Mouse (Mus musculus) bone marrow macrophage, adult 2 months (primary cell): ENCODE measurements around the gene Trpc7. TPM values are rescaled to one million over a fixed set of nuclear protein-coding genes. Genes with fewer than 3 reads are reported as not detected.

Experiments
- H3K27ac ChIP-seq: 2 replicates; pipeline ENCODE4 v1.5.1; 2012; ENCODE audit warnings: low read depth, low read length; ENCODE audit not compliant: insufficient read depth
- H3K4me1 ChIP-seq: 2 replicates; pipeline ENCODE4 v1.6.1; 2012; ENCODE audit warnings: low read length; ENCODE audit not compliant: control insufficient read depth, insufficient read depth
- H3K4me3 ChIP-seq: 2 replicates; pipeline ENCODE4 v1.5.1; 2012; ENCODE audit warnings: mild to moderate bottlenecking, low read length, moderate library complexity; ENCODE audit not compliant: insufficient read depth
- CTCF ChIP-seq: IDR thresholded peaks from 2 replicates; pipeline ENCODE4 v1.5.1; 2012; ENCODE audit warnings: low read depth, mild to moderate bottlenecking, low read length, moderate library complexity
- POLR2A ChIP-seq: IDR thresholded peaks from 2 replicates; pipeline ENCODE4 v1.6.1; 2012; ENCODE audit warnings: mild to moderate bottlenecking, low read depth, low read length, borderline replicate concordance
- polyA plus RNA-seq: library from polyadenylated mRNA; stranded (reverse); fragments of >200 nt; gene quantifications from 2 replicates; pipeline ENCODE4 v1.2.4, GENCODE M21; 2012; ENCODE audit not compliant: missing spikeins, insufficient read depth, insufficient read length

Gene Trpc7
- polyA plus RNA-seq, 1 experiment, result not detected

GRCm38 (mm10) chr13:56794441-56794840, 101.4 kb downstream of the Trpc7 start:
- TF ChIP-seq CTCF, result no peak
- no peak for TF ChIP-seq POLR2A
- Histone ChIP-seq H3K4me1 (no peaks in the 10 kb centered on the region), H3K4me3 (no peak overlapping the region), H3K27ac (no peak overlapping the region)

GRCm38 (mm10) chr13:56792844-56793243, 102.9 kb downstream of the Trpc7 start:
- TF ChIP-seq CTCF (no peak), POLR2A (no peak)
- no peak overlapping the region for H3K27ac ChIP-seq
- no peaks in the 10 kb centered on the region for H3K4me1 ChIP-seq
- no peak overlapping the region for H3K4me3 ChIP-seq

- no peaks in the 10 kb centered on the region for H3K4me1 ChIP-seq
- no peak overlapping the region for H3K4me3 ChIP-seq
- no peak overlapping the region for H3K27ac ChIP-seq
- TF ChIP-seq CTCF (no peak), POLR2A (no peak)
Observed at GRCm38 (mm10) chr13:56790683-56791082, 105.1 kb downstream of the Trpc7 start.

- Histone ChIP-seq H3K27ac (no peak overlapping the region), H3K4me1 (no peaks in the 10 kb centered on the region), H3K4me3 (no peak overlapping the region)
- no peak for TF ChIP-seq CTCF
- no peak for TF ChIP-seq POLR2A
Observed at GRCm38 (mm10) chr13:56782621-56783020, 113.2 kb downstream of the Trpc7 start.

GRCm38 (mm10) chr13:56781697-56782096, 114.1 kb downstream of the Trpc7 start:
- TF ChIP-seq CTCF (no peak), POLR2A (no peak)
- no peak overlapping the region for H3K4me3 ChIP-seq
- no peak overlapping the region for H3K27ac ChIP-seq
- no peaks in the 10 kb centered on the region for H3K4me1 ChIP-seq

GRCm38 (mm10) chr13:56780746-56781469, 114.9 kb downstream of the Trpc7 start:
- no peak overlapping the region for H3K27ac ChIP-seq
- TF ChIP-seq POLR2A, result no peak
- TF ChIP-seq CTCF, result no peak

GRCm38 (mm10) chr13:56774304-56774703, 121.5 kb downstream of the Trpc7 start:
- Histone ChIP-seq H3K4me3 (no peak overlapping the region), H3K27ac (no peak overlapping the region), H3K4me1 (no peaks in the 10 kb centered on the region)
- TF ChIP-seq POLR2A, result no peak
- no peak for TF ChIP-seq CTCF

More at GRCm38 (mm10) chr13:56780746-56781469, 114.9 kb downstream of the Trpc7 start:
- H3K4me1 ChIP-seq, result no peaks in the 10 kb centered on the region
- no peak overlapping the region for H3K4me3 ChIP-seq

- H3K4me1 ChIP-seq, result no peaks in the 10 kb centered on the region
- H3K4me3 ChIP-seq, result no peak overlapping the region
- TF ChIP-seq POLR2A, result no peak
- no peak for TF ChIP-seq CTCF
- no peak overlapping the region for H3K27ac ChIP-seq
Observed at GRCm38 (mm10) chr13:56773262-56773870, 122.4 kb downstream of the Trpc7 start.

GRCm38 (mm10) chr13:56772592-56772991, 123.2 kb downstream of the Trpc7 start:
- Histone ChIP-seq H3K4me1 (no peaks in the 10 kb centered on the region), H3K27ac (no peak overlapping the region), H3K4me3 (no peak overlapping the region)
- no peak for TF ChIP-seq POLR2A
- TF ChIP-seq CTCF, result no peak

GRCm38 (mm10) chr13:56770786-56771185, 125.0 kb downstream of the Trpc7 start:
- H3K27ac ChIP-seq, result no peak overlapping the region
- TF ChIP-seq POLR2A (no peak), CTCF (no peak)
- H3K4me3 ChIP-seq, result no peak overlapping the region
- no peaks in the 10 kb centered on the region for H3K4me1 ChIP-seq
